Mouse (Mus musculus) kidney, adult 2 months (tissue): ENCODE results near the gene Coro1c. TPM values are rescaled to one million over a fixed set of nuclear protein-coding genes. Genes with fewer than 3 reads are reported as not detected.

Experiments used
- DNase-seq: peaks from one replicate; pipeline ENCODE4 v3.0.0; 2021
- H3K27ac ChIP-seq: fragments of 200-500 bp; 2 replicates; pipeline ENCODE4 v1.5.1; 2012; ENCODE audit warnings: low read depth, low read length, control low read depth, inconsistent platforms; ENCODE audit not compliant: insufficient read depth
- H3K27me3 ChIP-seq: fragments of 200-500 bp; replicated peaks from 2 replicates; pipeline ENCODE4 v1.6.1; 2012; ENCODE audit warnings: mild to moderate bottlenecking, moderate library complexity, low read length, inconsistent platforms; ENCODE audit not compliant: control insufficient read depth, insufficient read depth
- H3K36me3 ChIP-seq: fragments of 200-500 bp; 2 replicates; pipeline ENCODE4 v1.6.1; 2012; ENCODE audit warnings: mild to moderate bottlenecking, moderate library complexity, low read length, inconsistent platforms; ENCODE audit not compliant: control insufficient read depth, insufficient read depth
- H3K4me1 ChIP-seq: fragments of 200-500 bp; 2 replicates; pipeline ENCODE4 v1.6.1; 2011; ENCODE audit warnings: low read length; ENCODE audit not compliant: control insufficient read depth, insufficient read depth
- H3K4me3 ChIP-seq: fragments of 200-500 bp; 2 replicates; pipeline ENCODE4 v1.5.1; 2011; ENCODE audit warnings: mild to moderate bottlenecking, low read depth, low read length, control low read depth; ENCODE audit not compliant: insufficient read depth
- CTCF ChIP-seq: fragments of 200-500 bp; conservative IDR thresholded peaks from 2 replicates; pipeline ENCODE4 v1.5.1; 2011; ENCODE audit warnings: low read depth, mild to moderate bottlenecking, control low read depth, low read length, moderate library complexity, mixed read lengths; ENCODE audit not compliant: insufficient read depth, insufficient read length
- WGBS: fragments of 180-500 bp; shearing (Covaris S2); methylation state at CpG from one replicate; pipeline ENCODE4 v1.1.7; 2018; 5-methylcytosine and 5-hydroxymethylcytosine counted together
- polyA plus RNA-seq: library from polyadenylated mRNA; depleted of rRNA; stranded (reverse); fragments of >200 nt; gene quantifications from 2 replicates; pipeline ENCODE4 v1.2.3, GENCODE M21; 2012; rRNA removed

The Coro1c gene
- polyA plus RNA-seq, 1 experiment, result 43.1 TPM

DNA sequence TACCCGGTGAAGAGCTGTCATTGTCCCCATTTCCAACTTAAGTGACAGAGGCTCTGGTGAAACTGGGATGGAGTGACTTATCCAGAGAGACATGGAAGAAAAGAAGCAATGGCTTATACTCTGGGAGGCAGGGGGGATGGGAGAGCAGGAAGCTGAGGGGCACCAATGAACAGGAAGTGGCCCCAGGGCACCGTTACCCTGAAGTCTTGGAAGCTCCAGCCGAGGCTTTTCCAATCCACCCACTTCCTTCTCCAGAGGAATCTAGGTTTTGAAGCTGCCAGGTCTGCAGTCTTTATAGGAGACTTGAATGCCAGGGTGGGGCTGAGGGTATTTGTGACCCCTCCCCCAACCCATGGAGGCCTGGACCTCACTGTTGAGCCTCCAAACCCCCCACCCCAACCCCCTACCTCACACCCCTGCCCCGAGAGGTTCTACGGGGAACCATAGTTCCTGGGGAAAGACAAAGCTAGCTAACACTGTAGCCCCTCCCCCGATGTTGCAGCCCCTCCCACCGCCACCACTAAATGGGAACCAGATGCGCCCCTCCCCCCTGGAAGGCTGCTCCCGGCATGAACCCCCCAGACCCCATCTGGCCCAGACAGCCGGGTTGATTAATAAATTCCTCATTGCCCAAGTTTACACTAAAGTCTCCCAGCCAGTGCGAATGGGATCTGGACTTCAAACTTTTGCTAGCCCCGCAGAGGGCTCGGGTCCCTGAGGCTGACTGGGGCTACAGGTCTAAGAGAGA lies 112.0 kb downstream of the Coro1c start:
- Histone ChIP-seq H3K36me3 (no peaks in the 10 kb centered on the region), H3K27ac (no peak overlapping the region), H3K27me3 (no peaks in the 10 kb centered on the region), H3K4me1 (no peaks in the 10 kb centered on the region), H3K4me3 (no peak overlapping the region)
- no peak for TF ChIP-seq CTCF
- DNase-seq, result no peak
- WGBS, result 10% methylated on average over 13 of the region's 13 CpGs

Other genes starting within 250 kb of the Coro1c start
- not detected in 2 replicates for gene 1700069L16Rik, start 184.0 kb downstream of the Coro1c start, polyA plus RNA-seq
- gene Ficd, start 173.0 kb downstream of the Coro1c start, polyA plus RNA-seq, result 6.7 and 7.1 TPM in 2 replicates
- gene Sart3, start 136.2 kb downstream of the Coro1c start, polyA plus RNA-seq, result 13.4 TPM in 2 replicates
- 355 and 370 TPM in 2 replicates for gene Iscu, start 136.0 kb downstream of the Coro1c start, polyA plus RNA-seq
- 14.8 and 19.0 TPM in 2 replicates for gene Tmem119, start 108.2 kb downstream of the Coro1c start, polyA plus RNA-seq
- gene Selplg, start 76.1 kb downstream of the Coro1c start, polyA plus RNA-seq, result 9.6 and 20.5 TPM in 2 replicates
- gene Ssh1, start 85.1 kb upstream of the Coro1c start, polyA plus RNA-seq, result 11.3 and 12.1 TPM in 2 replicates
- gene Dao, start 94.9 kb upstream of the Coro1c start, polyA plus RNA-seq, result 369 and 376 TPM in 2 replicates
- 24.6 and 26.4 TPM in 2 replicates for gene Usp30, start 156.7 kb upstream of the Coro1c start, polyA plus RNA-seq
- 0.34 and 0.45 TPM in 2 replicates for gene Svop, start 182.8 kb upstream of the Coro1c start, polyA plus RNA-seq
- gene Alkbh2, start 219.5 kb upstream of the Coro1c start, polyA plus RNA-seq, result 8.4 and 9.6 TPM in 2 replicates
- gene Ung, start 221.6 kb upstream of the Coro1c start, polyA plus RNA-seq, result 2.6 and 3.7 TPM in 2 replicates
- gene Acacb, start 237.8 kb upstream of the Coro1c start, polyA plus RNA-seq, result 34.5 and 36.6 TPM in 2 replicates